Mouse (Mus musculus): ENCODE results near the gene Aga.
"Not testable (repeated sequence)": the region's sequence is repeated elsewhere in the genome, so short reads cannot be mapped to it uniquely, and the experiment has no call there.

Gene Aga

DNA sequence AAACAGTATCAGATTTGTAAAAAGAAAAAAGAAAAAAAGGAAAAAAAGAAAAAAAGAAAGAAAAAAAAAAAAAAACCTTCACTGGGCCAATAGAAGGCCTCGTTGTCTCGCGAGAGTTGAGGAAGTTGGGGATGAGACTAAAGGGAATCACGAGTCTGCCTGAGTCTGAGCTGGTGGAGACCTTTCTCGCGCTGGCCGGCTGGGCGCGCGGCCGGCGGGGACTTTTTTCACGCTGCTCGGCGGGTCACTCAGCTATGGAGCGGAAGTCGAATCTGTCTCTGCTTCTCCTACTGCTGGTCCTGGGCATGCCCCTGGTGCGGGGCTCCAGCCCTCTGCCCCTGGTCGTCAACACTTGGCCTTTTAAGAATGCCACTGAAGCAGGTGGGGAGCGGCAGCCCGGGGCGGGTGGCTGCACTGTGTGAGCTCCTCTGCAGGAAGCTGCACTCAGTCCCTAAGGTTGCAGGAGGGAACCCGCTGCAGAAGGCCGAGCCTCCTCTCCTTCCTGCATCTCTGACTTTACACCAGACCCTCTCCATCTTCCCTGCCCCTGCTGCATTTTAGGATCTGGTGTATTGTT is at the start of gene Aga:
Gene Aga (plus strand): TSS at position 177 of the 577 bp plus-strand sequence.
- DNase-seq (ENCODE audit: low spot score) = peak; percentile 97

DNA sequence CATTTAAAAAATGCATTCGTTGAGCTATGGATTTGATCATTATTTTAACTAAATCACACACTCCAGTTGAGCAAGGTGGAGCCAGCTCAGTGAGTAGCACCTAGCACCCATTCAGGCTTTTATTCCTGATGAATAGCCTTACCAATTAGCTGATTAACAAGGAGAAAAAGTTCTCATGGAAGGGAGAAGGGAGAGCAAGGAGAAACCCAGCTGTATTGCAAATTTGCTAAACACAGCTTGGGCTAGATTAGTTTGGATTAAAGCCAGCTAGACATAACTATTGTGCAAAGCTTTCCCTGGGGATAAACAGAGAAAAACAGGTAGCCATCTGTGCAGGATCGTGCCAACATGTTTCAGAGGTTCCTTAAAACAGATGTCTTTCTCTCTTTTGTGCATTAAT is 22.5 kb upstream of the Aga start:
- peak; percentile 21 for DNase-seq (ENCODE audit: low spot score)

DNA sequence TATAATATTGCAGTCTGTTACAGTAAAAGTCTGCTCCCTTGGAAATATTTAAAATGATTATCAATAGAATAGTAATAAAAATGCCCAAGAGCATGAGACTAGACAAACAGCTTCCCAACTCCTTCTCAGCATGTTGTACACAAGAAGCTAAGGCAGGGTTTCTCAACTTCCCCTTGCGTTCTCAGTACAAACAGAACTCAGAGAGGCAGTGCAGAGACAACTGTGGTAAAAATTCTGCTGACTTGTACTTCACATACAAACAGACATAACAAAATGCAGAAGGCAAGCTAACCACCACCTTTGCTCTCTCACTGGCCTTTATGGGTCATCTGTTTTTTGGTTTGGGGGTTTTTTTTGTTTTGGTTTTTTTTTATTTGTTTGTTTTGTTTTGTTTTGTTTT is 15.3 kb upstream of the Aga start:
- DNase-seq (ENCODE audit: low spot score) = no peak

DNA sequence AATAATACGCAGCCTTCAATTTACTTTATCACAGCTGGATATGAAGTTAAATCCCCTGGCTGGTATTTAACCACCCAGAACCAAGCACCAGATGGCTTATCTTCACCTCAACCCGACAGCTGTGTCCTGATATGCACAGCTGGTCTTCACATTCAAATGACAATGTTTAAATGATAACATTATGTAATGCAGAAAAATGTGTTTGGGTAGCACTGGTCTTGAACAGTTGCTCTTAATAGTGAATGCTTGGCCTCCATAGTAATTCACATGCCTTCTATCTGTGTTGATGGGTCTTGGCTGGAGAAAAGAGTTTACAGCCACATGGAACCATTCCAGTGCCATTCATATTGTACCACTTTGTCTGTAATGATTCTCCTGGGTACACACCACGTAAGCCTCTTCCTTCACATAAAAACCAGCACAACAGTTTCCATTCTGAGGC is 14.6 kb upstream of the Aga start:
- no peak for DNase-seq (ENCODE audit: low spot score)

DNA sequence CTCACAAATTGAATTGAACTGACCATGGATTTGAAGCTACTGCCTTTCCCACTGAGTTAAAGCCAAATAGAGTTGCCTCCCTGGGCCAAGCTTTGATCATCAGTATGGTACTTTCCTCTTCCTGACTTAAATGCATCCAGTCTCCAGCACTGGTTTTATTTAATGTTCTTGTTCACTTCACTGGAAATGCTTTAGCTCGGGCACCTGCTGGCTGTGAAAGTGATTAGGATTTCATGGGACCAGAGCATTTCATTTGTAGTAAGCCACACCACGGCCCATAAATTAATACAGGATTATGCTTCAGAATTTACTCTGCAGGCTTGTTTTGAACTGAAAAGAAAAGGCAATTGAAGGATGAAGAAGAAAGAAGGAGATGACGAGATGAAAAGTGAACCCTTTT is 26.5 kb downstream of the Aga start:
- DNase-seq (ENCODE audit: low spot score) = not testable (repeated sequence)

DNA sequence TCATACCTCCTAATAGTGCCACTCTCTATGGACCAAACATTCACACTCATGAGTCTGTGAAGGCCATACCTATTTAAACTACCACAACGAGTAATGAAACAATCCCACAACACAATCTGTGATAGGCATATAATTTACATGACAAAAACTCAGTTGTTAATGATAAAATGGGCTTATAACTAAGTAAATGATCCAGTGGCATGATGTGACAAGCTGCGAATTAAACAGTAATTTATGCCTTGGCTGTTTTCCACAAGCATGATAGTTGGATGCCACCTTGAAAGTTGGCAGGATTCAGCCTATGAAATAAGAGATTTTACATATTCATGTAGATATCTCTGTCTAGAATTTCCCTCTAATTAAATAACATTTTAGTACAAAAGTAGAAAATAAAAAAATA is 28.1 kb downstream of the Aga start:
- no peak for DNase-seq (ENCODE audit: low spot score)

DNA sequence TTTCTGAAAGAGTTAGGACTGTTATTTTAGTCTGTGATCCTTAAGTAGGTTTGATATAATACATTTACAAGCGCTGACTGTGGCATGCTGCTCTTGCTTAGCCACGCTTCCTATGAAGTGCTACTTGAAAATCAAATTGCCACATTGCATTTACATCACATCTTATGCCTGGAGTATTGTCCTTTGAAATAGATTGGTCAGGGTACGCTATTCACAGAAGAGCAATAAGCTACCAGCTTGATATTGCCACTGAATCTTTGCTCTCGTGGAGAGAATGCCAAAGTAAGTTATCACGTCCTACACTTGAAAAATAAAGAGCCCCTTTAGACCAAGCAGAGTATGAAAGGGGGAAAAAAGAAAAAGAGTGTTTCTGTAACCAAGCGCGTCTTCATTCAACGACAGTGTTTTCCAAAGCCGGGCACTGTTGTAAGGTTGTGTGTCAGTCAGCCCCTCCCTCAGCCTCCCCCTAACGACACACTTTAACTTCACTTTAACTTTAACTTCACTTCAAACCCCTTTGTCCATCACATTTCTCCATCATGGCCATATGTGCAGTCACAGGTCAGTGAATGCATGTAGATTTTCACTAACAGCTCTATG is 51.0 kb downstream of the Aga start:
- no peak for DNase-seq (ENCODE audit: low spot score)

DNA sequence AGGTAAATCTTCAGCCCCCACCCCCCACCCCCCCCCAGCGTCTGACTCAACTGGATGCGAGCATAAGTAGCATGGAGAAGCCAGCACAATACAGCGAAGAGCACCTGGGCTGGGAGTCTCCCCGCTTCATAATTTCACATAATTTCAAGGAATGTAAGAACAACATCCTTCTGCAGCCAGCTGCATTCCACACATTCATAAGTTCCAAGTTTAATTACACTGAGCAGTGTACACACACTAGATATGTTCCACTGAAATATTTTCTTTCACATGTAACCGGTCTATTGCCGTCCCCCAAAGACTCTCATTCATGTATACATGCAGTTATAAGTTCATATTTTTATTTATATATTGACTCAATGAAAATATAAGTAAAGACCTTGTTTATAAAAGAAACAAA is 54.7 kb downstream of the Aga start:
- DNase-seq (ENCODE audit: low spot score) = no peak
